Mouse (Mus musculus): ENCODE results near the gene Msl1. TPM values are rescaled to one million over a fixed set of nuclear protein-coding genes. Genes with fewer than 3 reads are reported as not detected.
A peak's percentile ranks its signal among the peaks of the same experiment; 100 is the strongest.

The Msl1 gene
- 37.0 and 40.8 TPM in 2 replicates for polyA plus RNA-seq (2016; fragmentation: Nextera tagmentation; extraction: Ambion mirVana)

GRCm38 (mm10) chr11:98795015-98795713 is at the start of gene Msl1:
Gene Msl1, plus strand, starts transcription at chr11:98795516.
- no peaks in the 10 kb centered on the region for H3K27me3 ChIP-seq (replicated peaks)
- H3K4me2 ChIP-seq (replicated peaks), result peak within 1 kb of the TSS; percentile 99
- peak within 1 kb of the TSS; percentile 99 for H3K9ac ChIP-seq
- peak within 1 kb of the TSS; percentile 99 for H3K27ac ChIP-seq
- peak within 1 kb of the TSS; percentile 99 for H3K4me3 ChIP-seq
- H3K4me1 ChIP-seq, result peaks cover 25% of the 10 kb centered on the region
- H3K36me3 ChIP-seq, result peaks cover 17% of the 10 kb centered on the region
- peak; percentile 41 for ATAC-seq (ENCODE audit: low FRiP score, low read depth)
- no peaks in the 10 kb centered on the region for H3K9me3 ChIP-seq
- under 1% methylated on average over 80 of the region's 89 CpGs for WGBS

- Histone ChIP-seq H3K27me3 (replicated peaks) (no peaks in the 10 kb centered on the region), H3K4me3 (no peak overlapping the region), H3K27ac (no peak overlapping the region), H3K9me3 (no peaks in the 10 kb centered on the region), H3K4me2 (replicated peaks) (peak overlapping the region; percentile 77), H3K36me3 (no peaks in the 10 kb centered on the region), H3K4me1 (peaks cover 93% of the 10 kb centered on the region), H3K9ac (peak overlapping the region; percentile 30; the same call in 1 of the 2 replicates)
- 50% methylated on average over 12 of the region's 12 CpGs for WGBS
- ATAC-seq (ENCODE audit: low FRiP score, low read depth), result no peak
Measured at GRCm38 (mm10) chr11:98745932-98746853, 49.1 kb upstream of the Msl1 start.

GRCm38 (mm10) chr11:98746855-98747693 is 48.2 kb upstream of the Msl1 start:
- Histone ChIP-seq H3K4me2 (replicated peaks) (peak overlapping the region; percentile 77), H3K9me3 (no peaks in the 10 kb centered on the region), H3K36me3 (no peaks in the 10 kb centered on the region), H3K9ac (peak overlapping the region; percentile 30), H3K27me3 (replicated peaks) (no peaks in the 10 kb centered on the region), H3K4me1 (peaks cover 97% of the 10 kb centered on the region), H3K27ac (peak overlapping the region; percentile 83), H3K4me3 (peak overlapping the region; percentile 15; the same call in 1 of the 2 replicates)
- peak; percentile 34; the same call in 1 of the 2 replicates for ATAC-seq (ENCODE audit: low FRiP score, low read depth)
- WGBS, result 7% methylated on average over 19 of the region's 19 CpGs

- Histone ChIP-seq H3K4me2 (replicated peaks) (peak overlapping the region; percentile 77), H3K4me3 (peak overlapping the region; percentile 15; the same call in 1 of the 2 replicates), H3K4me1 (peaks cover 100% of the 10 kb centered on the region), H3K36me3 (no peaks in the 10 kb centered on the region), H3K9ac (peak overlapping the region; percentile 36), H3K27me3 (replicated peaks) (no peaks in the 10 kb centered on the region), H3K9me3 (no peaks in the 10 kb centered on the region), H3K27ac (peak overlapping the region; percentile 83)
- no peak for ATAC-seq (ENCODE audit: low FRiP score, low read depth)
- WGBS, result 23% methylated on average over 6 of the region's 6 CpGs
Measured at GRCm38 (mm10) chr11:98747804-98748505, 47.4 kb upstream of the Msl1 start.

- 0 out of 2 replicates have a peak overlapping the region, but pooled peaks have one; percentile 15 for H3K4me3 ChIP-seq
- H3K4me1 ChIP-seq, result peaks cover 94% of the 10 kb centered on the region
- no peaks in the 10 kb centered on the region for H3K9me3 ChIP-seq
- H3K27me3 ChIP-seq (replicated peaks), result no peaks in the 10 kb centered on the region
- WGBS, result 23% methylated on average over 15 of the region's 15 CpGs
- ATAC-seq (ENCODE audit: low FRiP score, low read depth), result peak; percentile 51
- H3K36me3 ChIP-seq, result peaks cover 5% of the 10 kb centered on the region
- H3K9ac ChIP-seq, result peak overlapping the region; percentile 59
- H3K4me2 ChIP-seq (replicated peaks), result peak overlapping the region; percentile 77
- peak overlapping the region; percentile 83 for H3K27ac ChIP-seq
Measured at GRCm38 (mm10) chr11:98748506-98749416, 46.6 kb upstream of the Msl1 start.

- 0 out of 2 replicates have a peak overlapping the region, but pooled peaks have one; percentile 13 for H3K4me3 ChIP-seq
- 21% methylated on average over 5 of the region's 5 CpGs for WGBS
Measured at GRCm38 (mm10) chr11:98749716-98750115, 45.6 kb upstream of the Msl1 start.

GRCm38 (mm10) chr11:98750351-98751201 is 44.7 kb upstream of the Msl1 start:
- Histone ChIP-seq H3K27ac (peak overlapping the region; percentile 83), H3K27me3 (replicated peaks) (no peaks in the 10 kb centered on the region), H3K4me3 (no peak overlapping the region; the same call in 1 of the 2 replicates), H3K36me3 (peaks cover 20% of the 10 kb centered on the region), H3K9ac (peak overlapping the region; percentile 46), H3K9me3 (no peaks in the 10 kb centered on the region), H3K4me2 (replicated peaks) (peak overlapping the region; percentile 77), H3K4me1 (peaks cover 89% of the 10 kb centered on the region)
- 33% methylated on average over 17 of the region's 17 CpGs for WGBS
- peak; percentile 52 for ATAC-seq (ENCODE audit: low FRiP score, low read depth)

More at GRCm38 (mm10) chr11:98749716-98750115, 45.6 kb upstream of the Msl1 start:
- Histone ChIP-seq H3K4me2 (replicated peaks) (peak overlapping the region; percentile 77), H3K27me3 (replicated peaks) (no peaks in the 10 kb centered on the region), H3K36me3 (peaks cover 14% of the 10 kb centered on the region), H3K9me3 (no peaks in the 10 kb centered on the region), H3K9ac (peak overlapping the region; percentile 59), H3K4me1 (peaks cover 93% of the 10 kb centered on the region), H3K27ac (peak overlapping the region; percentile 83)
- peak; percentile 26; the same call in 1 of the 2 replicates for ATAC-seq (ENCODE audit: low FRiP score, low read depth)

GRCm38 (mm10) chr11:98751221-98751782 is 44.0 kb upstream of the Msl1 start:
- H3K4me2 ChIP-seq (replicated peaks), result peak overlapping the region; percentile 77
- 48% methylated on average over 6 of the region's 6 CpGs for WGBS
- peak; percentile 45; the same call in 1 of the 2 replicates for ATAC-seq (ENCODE audit: low FRiP score, low read depth)

GRCm38 (mm10) chr11:98752562-98753140 is 42.7 kb upstream of the Msl1 start:
- Histone ChIP-seq H3K27me3 (replicated peaks) (no peaks in the 10 kb centered on the region), H3K27ac (no peak overlapping the region), H3K9ac (no peak overlapping the region), H3K4me3 (no peak overlapping the region), H3K4me1 (peaks cover 70% of the 10 kb centered on the region), H3K4me2 (replicated peaks) (no peak overlapping the region), H3K36me3 (peaks cover 36% of the 10 kb centered on the region), H3K9me3 (no peaks in the 10 kb centered on the region)
- WGBS, result 90% methylated on average over 10 of the region's 10 CpGs
- no peak for ATAC-seq (ENCODE audit: low FRiP score, low read depth)

More at GRCm38 (mm10) chr11:98751221-98751782, 44.0 kb upstream of the Msl1 start:
- Histone ChIP-seq H3K36me3 (peaks cover 26% of the 10 kb centered on the region), H3K4me1 (peaks cover 84% of the 10 kb centered on the region), H3K27me3 (replicated peaks) (no peaks in the 10 kb centered on the region), H3K9me3 (no peaks in the 10 kb centered on the region), H3K9ac (peak overlapping the region; percentile 46), H3K4me3 (no peak overlapping the region; the same call in 1 of the 2 replicates), H3K27ac (peak overlapping the region; percentile 83)
